Mouse (Mus musculus) layer of hippocampus, postnatal 25 days (tissue): Measurements from ENCODE around the gene Elk3. TPM values are rescaled to one million over a fixed set of nuclear protein-coding genes. Genes with fewer than 3 reads are reported as not detected.
A peak's percentile ranks its signal among the peaks of the same experiment; 100 is the strongest.
"Not testable (repeated sequence)": the region's sequence is repeated elsewhere in the genome, so short reads cannot be mapped to it uniquely, and the experiment has no call there.

Experiments used
- DNase-seq, 2 experiments: peaks; one replicate each; pipeline ENCODE4 v3.0.0; 2022; ENCODE audit warnings: mixed read lengths in 2 of 2, low spot score in 1 of 2; ENCODE audit errors: extremely low spot score in 1 of 2
- total RNA-seq, 2 experiments: library from RNA; stranded (reverse); gene quantifications; 2 replicates each; pipeline ENCODE4 v1.2.3; 2021

The Elk3 gene
- 1 to 10 TPM; 7.6 to 8.5 TPM for total RNA-seq

GRCm38 (mm10) chr10:93310721-93311411 is at the start of gene Elk3:
Gene Elk3 (minus strand): TSS chr10:93311135.
- peak in 1 of 2 experiments; percentile 6 for DNase-seq

- DNase-seq: no peak
These were observed 49.7 kb upstream of the Elk3 start for GRCm38 (mm10) chr10:93360623-93361022.

GRCm38 (mm10) chr10:93360190-93360589 is 49.3 kb upstream of the Elk3 start:
- DNase-seq: not testable (repeated sequence)

GRCm38 (mm10) chr10:93359339-93359863 is 48.5 kb upstream of the Elk3 start:
- no peak for DNase-seq

DNA sequence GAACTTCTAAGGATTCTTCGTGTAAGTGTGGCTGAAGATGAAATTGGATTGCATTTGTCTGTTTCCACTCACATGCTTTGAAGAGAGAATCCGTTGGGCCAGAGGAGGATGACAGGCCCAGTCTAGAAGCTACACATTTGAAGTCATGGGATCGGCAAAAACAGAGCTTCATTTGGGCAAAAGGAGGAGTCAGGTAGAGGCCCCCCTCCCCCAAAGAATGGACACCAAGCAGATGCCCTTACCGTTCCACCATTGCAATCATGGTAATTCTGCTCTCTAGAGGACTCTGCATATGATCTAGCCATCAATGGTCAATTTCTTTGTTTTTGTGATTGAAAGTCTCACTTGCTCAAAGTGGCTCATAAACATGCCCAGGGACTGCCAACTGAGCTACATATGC is 47.9 kb upstream of the Elk3 start:
- no peak for DNase-seq

GRCm38 (mm10) chr10:93357162-93357561 is 46.2 kb upstream of the Elk3 start:
- no peak for DNase-seq

DNA sequence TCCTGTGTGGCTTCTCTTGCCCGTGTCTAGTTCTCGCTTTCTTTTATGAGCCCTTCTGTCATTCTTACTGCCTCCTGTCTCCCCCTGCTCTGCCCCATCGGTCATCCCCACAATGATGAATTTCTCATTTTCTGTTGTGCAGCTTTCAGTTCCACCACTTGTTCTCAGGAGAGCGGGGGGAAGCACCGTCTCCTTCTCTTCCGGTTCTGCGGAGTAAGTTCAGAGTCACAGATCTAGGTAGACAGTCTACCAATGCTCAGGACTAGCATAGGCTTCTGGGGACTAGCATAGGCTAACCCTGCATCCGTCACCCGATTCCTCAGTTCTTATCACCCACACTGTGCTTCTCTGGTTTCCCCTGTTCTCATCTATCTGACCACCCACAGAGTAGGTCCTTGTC is 45.2 kb upstream of the Elk3 start:
- DNase-seq: no peak

- no peak for DNase-seq
These were observed 44.5 kb upstream of the Elk3 start for GRCm38 (mm10) chr10:93355276-93355927.

GRCm38 (mm10) chr10:93353545-93354326 is 42.8 kb upstream of the Elk3 start:
- no peak for DNase-seq

DNA sequence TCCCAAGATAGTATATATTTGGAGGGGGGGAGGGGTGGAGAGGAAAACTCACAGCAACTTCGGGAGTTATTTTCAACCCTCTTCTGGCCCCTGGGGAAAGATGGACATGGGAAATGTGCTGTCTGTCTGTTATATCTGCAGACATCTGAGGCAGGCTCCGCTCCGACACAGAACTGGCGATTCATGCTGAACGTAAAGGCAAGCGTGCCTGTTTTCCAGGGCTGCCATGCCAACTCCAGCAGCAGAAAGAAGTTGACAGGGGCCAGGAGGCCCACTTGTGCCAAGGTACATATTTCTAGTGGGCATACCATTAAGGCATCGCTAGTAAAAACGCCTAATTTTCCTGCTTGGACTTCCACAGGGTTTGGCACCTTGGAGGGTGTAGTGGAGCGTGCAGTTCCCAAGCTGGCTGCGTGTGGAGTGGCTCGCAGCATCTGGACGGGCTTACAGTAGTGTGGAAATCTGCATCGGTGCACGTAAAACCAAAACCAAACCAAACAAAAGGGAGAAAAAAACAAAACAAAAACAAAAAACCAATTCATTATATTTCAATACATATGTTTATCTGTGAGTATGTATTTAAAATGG is 37.1 kb upstream of the Elk3 start:
- DNase-seq: no peak

GRCm38 (mm10) chr10:93347387-93347786 is 36.5 kb upstream of the Elk3 start:
- DNase-seq: no peak

GRCm38 (mm10) chr10:93346208-93346936 is 35.4 kb upstream of the Elk3 start:
- DNase-seq: no peak

DNA sequence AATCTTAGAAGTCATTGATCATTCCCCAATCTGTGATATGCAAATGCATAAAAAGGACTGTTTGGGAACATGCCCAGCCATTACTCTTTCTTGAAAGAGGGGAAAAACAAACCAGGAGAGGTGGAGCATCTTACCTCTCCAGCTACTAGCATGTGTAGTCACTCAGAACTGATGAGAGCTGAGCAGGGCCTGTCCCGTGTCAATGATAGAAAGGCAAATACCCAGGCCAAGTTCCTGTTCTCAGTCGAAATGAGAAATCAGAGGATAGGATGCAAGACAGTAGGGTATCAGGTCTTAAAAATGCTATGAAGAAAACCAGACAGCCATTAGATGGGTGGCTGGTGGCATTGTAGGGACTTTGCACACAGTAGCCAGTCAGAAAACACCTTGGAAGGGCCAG is 34.6 kb upstream of the Elk3 start:
- DNase-seq: no peak

GRCm38 (mm10) chr10:93343469-93343868 is 32.5 kb upstream of the Elk3 start:
- DNase-seq: no peak

DNA sequence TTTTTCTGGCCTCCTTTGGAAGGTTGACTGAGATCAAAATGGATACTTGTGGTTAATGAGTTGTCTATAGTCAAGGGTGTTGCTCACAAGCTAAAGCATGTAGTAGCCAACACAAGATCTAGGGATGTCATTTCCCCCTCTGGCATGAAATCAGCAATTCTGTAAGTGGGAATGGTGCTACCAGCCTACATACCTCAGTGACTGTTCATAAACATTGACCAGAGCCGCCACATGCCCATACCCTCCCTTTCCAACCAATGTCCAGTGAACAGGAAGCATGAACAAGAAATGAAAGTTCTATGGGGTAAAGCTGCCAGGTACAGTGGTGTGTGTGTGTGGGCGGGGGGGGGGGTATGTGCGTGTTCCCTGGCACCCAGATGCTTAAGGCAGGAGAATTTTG is 32.1 kb upstream of the Elk3 start:
- no peak for DNase-seq

DNA sequence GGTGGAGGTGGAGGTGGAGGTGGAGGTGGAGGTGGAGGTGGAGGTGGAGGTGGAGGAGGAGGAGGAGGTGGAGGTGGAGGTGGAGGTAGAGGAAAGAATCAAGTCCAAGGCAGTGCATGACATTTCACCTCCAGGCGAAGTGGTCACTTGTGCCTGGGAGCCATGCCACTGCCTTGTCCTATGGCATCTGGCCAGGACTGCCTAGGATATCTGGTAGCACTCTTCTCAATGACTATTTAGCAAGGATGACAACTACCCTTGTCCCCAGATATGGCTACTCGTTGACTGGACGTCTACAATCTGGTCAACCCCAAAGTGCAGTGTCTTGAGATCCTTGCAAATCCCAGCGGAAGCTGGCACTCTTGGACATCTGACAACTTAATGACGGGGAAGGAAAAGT is 27.6 kb upstream of the Elk3 start:
- no peak for DNase-seq

- DNase-seq: no peak
These were observed 25.6 kb upstream of the Elk3 start for GRCm38 (mm10) chr10:93336462-93336931.

GRCm38 (mm10) chr10:93335828-93336461 is 25.0 kb upstream of the Elk3 start:
- no peak for DNase-seq

DNA sequence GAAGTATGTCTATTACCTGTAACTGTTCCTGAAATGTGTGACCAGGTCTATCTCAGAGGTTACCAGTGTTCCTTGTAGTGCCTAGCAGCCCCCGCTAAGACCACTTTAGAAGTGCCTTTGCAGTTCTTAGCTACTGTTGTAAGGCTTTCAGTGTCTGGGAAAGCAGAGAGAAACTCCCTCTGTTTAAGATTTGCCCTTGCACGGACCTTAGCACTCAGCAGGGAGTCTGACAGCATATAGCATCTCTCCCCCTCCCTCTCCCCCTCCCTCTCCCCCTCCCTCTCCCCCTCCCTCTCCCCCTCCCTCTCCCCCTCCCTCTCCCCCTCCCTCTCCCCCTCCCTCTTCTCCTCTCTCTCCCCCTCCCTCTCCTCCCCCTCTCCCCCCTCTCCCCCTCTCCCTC is 24.1 kb upstream of the Elk3 start:
- no peak for DNase-seq

- DNase-seq: no peak
These were observed 22.3 kb upstream of the Elk3 start for GRCm38 (mm10) chr10:93333239-93333638.
